Mouse (Mus musculus): ENCODE data around the gene Bmp7. TPM values are rescaled to one million over a fixed set of nuclear protein-coding genes. Genes with fewer than 3 reads are reported as not detected.

The Bmp7 gene
- polyA plus RNA-seq (2015; fragmentation: Nextera tagmentation; extraction: Ambion mirVana) = 11.2 and 12.2 TPM in 2 replicates

GRCm38 (mm10) chr2:172940003-172940798 is at the start of gene Bmp7:
Bmp7 (minus strand) TSS chr2:172940321.

GRCm38 (mm10) chr2:172977409-172978130 is 37.4 kb upstream of the Bmp7 start, which contains the start of gene Spo11:
Spo11 (plus strand) TSS chr2:172977700.

Small RNA genes lying within 50 kb of the gene (microRNA-seq; reads per million reads assigned to microRNA genes)
- gene Gm22773 = not detected

Other genes starting within 250 kb of the Bmp7 start
- gene Spo11, start 37.4 kb upstream of the Bmp7 start, polyA plus RNA-seq (2015; fragmentation: Nextera tagmentation; extraction: Ambion mirVana) = 0.06 TPM in 1 of 2 replicates, not detected in the other
- 76.2 and 78.0 TPM in 2 replicates for gene Rae1, start 59.8 kb upstream of the Bmp7 start, polyA plus RNA-seq (2015; fragmentation: Nextera tagmentation; extraction: Ambion mirVana)
- gene Rbm38, start 80.2 kb upstream of the Bmp7 start, polyA plus RNA-seq (2015; fragmentation: Nextera tagmentation; extraction: Ambion mirVana) = 94.9 and 104 TPM in 2 replicates
- gene Ctcfl, start 179.2 kb upstream of the Bmp7 start, polyA plus RNA-seq (2015; fragmentation: Nextera tagmentation; extraction: Ambion mirVana) = 0.13 and 0.23 TPM in 2 replicates
- gene Pck1, start 212.7 kb upstream of the Bmp7 start, polyA plus RNA-seq (2015; fragmentation: Nextera tagmentation; extraction: Ambion mirVana) = 0.18 and 0.45 TPM in 2 replicates

Measured in urinary bladder, postnatal 0 days (tissue).